Mouse (Mus musculus) CH12.LX (cell line): ENCODE results near the gene Elovl5.

Experiments used
- CTCF ChIP-seq, 2 experiments: IDR thresholded peaks in 1 of 2; conservative IDR thresholded peaks in 1 of 2; 2 replicates each; pipeline ENCODE4 v1.5.1; 2011 to 2012; ENCODE audit warnings: low read depth in 2 of 2, low read length in 2 of 2, improper control_type of control experiment in 1 of 2, inconsistent platforms in 1 of 2, mild to moderate bottlenecking in 1 of 2, moderate library complexity in 1 of 2
- EP300 ChIP-seq: IDR thresholded peaks from 2 replicates; pipeline ENCODE4 v1.6.1; 2011; ENCODE audit warnings: low read length, improper control_type of control experiment
- ETS1 ChIP-seq: conservative IDR thresholded peaks from 2 replicates; pipeline ENCODE4 v1.6.1; 2012; ENCODE audit warnings: low read depth, mild to moderate bottlenecking, inconsistent platforms, low read length, improper control_type of control experiment, moderate library complexity
- JUND ChIP-seq: conservative IDR thresholded peaks from 2 replicates; pipeline ENCODE4 v1.6.1; 2011; ENCODE audit warnings: low read depth, low read length, improper control_type of control experiment
- NELFE ChIP-seq: IDR thresholded peaks from 2 replicates; pipeline ENCODE4 v1.6.1; 2011; ENCODE audit warnings: low read depth, low read length, improper control_type of control experiment
- TBP ChIP-seq: conservative IDR thresholded peaks from 2 replicates; pipeline ENCODE4 v1.6.1; 2011; ENCODE audit warnings: low read depth, low read length, improper control_type of control experiment
- TCF12 ChIP-seq: IDR thresholded peaks from 2 replicates; pipeline ENCODE4 v1.6.1; 2014; ENCODE audit warnings: low read depth, mild to moderate bottlenecking, inconsistent platforms, low read length, improper control_type of control experiment
- USF1 ChIP-seq: IDR thresholded peaks from 2 replicates; pipeline ENCODE4 v1.6.1; 2014; ENCODE audit warnings: low read depth, mild to moderate bottlenecking, inconsistent platforms, low read length, improper control_type of control experiment

DNA sequence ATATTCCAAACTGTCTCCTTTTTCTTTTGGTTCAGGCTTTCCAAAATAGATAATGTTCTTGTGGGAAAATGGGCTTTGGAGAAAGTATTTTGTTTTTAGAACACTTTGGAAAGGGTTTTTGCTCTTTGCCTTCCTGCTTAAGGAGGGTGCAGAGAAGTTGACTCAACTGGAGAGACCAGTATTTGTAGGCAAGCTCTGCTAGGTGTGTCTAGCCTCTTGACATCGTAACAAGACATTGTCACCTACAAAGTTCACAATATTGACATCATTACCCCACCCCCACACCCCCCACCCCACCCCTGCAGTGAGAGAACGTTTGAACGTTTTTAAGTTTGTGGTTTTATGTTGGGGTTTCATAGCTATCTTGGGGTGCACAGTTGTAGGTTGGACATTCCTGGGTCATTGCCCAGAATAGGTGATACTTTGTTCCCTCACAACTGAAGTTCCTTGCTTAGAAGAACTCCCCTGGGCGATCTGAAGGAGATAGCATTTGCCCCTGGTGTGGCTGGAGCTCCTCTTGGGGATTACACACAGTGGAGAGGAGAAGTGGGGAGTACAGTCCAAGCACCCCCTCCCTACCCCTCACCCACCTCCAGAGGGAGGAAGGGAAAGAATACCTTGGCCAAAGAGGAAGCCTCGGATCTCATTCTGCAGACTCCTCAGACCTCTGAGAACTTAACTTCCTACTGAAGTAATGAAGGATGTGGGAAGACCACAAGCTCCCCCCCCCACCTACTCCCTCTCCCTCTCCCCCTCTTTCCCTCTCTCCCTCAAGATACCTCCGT, 48.8 kb downstream of the Elovl5 start:
- TF ChIP-seq EP300 (no peak), JUND (no peak), CTCF (conservative IDR thresholded peaks at IDR 0.05 in 1 of 2, IDR thresholded peaks at IDR 0.05 in 1 of 2; ENCODE audit: low read depth in 2 of 2, low read length in 2 of 2) (no peak), TCF12 (no peak), USF1 (no peak), NELFE (no peak), TBP (no peak), ETS1 (no peak)
